Mouse (Mus musculus) c-Kit-negative CD71-positive TER-119-positive erythroid progenitor cells, embryonic 14.5 days (primary cell): ENCODE data around the gene Klk1.

ENCODE experiments used
- DNase-seq: peaks from one replicate; pipeline ENCODE4 v3.0.0-alpha.2; 2013; ENCODE audit warnings: low read depth, low spot score

Klk1 gene

GRCm38 (mm10) chr7:44253023-44253616 is 28.0 kb downstream of the Klk1 start:
- no peak for DNase-seq

- no peak for DNase-seq
Observed at GRCm38 (mm10) chr7:44254930-44255329, 29.8 kb downstream of the Klk1 start.

- no peak for DNase-seq
Observed at GRCm38 (mm10) chr7:44257278-44257677, 32.1 kb downstream of the Klk1 start, which contains the start of gene Acp4. TSS of gene Acp4 (minus strand) at chr7:44257378.

GRCm38 (mm10) chr7:44260410-44260809 is 35.2 kb downstream of the Klk1 start:
- DNase-seq = no peak

GRCm38 (mm10) chr7:44261147-44261546 is 36.0 kb downstream of the Klk1 start, which contains the start of gene Gm15517:
TSS of gene Gm15517 (plus strand) at chr7:44261447.
- no peak for DNase-seq

- peak; percentile 77 for DNase-seq
Observed at GRCm38 (mm10) chr7:44262791-44263643, 37.9 kb downstream of the Klk1 start.

GRCm38 (mm10) chr7:44268117-44268516 is 43.0 kb downstream of the Klk1 start:
- DNase-seq = no peak

- DNase-seq = no peak
Observed at GRCm38 (mm10) chr7:44269397-44269796, 44.2 kb downstream of the Klk1 start.

- DNase-seq = no peak
Observed at GRCm38 (mm10) chr7:44271309-44271708, 46.1 kb downstream of the Klk1 start.

GRCm38 (mm10) chr7:44272546-44272945 is 47.4 kb downstream of the Klk1 start:
- DNase-seq = no peak

GRCm38 (mm10) chr7:44273446-44273845 is 48.3 kb downstream of the Klk1 start:
- DNase-seq = no peak

GRCm38 (mm10) chr7:44274096-44274495 is 48.9 kb downstream of the Klk1 start:
- DNase-seq = no peak

GRCm38 (mm10) chr7:44275546-44275945 is 50.4 kb downstream of the Klk1 start:
- no peak for DNase-seq

GRCm38 (mm10) chr7:44276461-44277249 is 51.5 kb downstream of the Klk1 start:
- DNase-seq = no peak

GRCm38 (mm10) chr7:44277250-44277622 is 52.1 kb downstream of the Klk1 start:
- no peak for DNase-seq
